Mouse (Mus musculus): ENCODE data around the gene Tenm1. TPM values are rescaled to one million over a fixed set of nuclear protein-coding genes. Genes with fewer than 3 reads are reported as not detected.

The Tenm1 gene
- polyA plus RNA-seq, 1 experiment = not detected

DNA sequence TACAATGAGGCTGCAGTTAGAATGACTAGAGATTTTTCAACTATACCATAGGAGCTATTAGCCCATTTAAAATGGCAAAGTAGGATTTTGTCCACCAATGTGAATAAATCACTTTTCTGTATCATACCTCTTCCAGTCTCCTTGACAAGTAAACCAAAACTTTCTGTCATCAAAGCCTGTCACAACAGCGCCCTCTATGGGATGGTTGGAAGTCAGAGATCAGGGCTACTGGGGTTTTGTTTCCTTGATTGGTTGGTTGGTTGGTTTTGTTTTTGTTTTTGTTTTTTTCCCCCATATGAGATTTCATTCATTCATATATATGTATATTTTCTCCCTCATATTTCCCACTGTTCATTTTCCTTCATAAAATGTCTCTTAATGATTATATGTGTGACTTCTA, 455.4 kb downstream of the Tenm1 start:
- no peak overlapping the region for H3K27ac ChIP-seq (ENCODE audit: insufficient read depth, low read length)
- no peak overlapping the region for H3K4me3 ChIP-seq (ENCODE audit: extremely low read depth, insufficient read depth, insufficient read length)
- no peaks in the 10 kb centered on the region for H3K36me3 ChIP-seq (ENCODE audit: control insufficient read depth, insufficient read depth, low read length)
- no peaks in the 10 kb centered on the region for H3K4me1 ChIP-seq (ENCODE audit: control insufficient read depth, insufficient read depth, insufficient read length)
- H3K27me3 ChIP-seq (ENCODE audit: control insufficient read depth, insufficient read depth, low read length) = no peaks in the 10 kb centered on the region
- TF ChIP-seq POLR2A (IDR thresholded peaks at IDR 0.05; ENCODE audit: low read depth, low read length) (no peak), CTCF (IDR thresholded peaks at IDR 0.05; ENCODE audit: extremely low read depth, insufficient read depth, insufficient read length, insufficient replicate concordance) (no peak)
- DNase-seq (ENCODE audit: low read depth in 1 of 2, low spot score in 2 of 2) = no peak
- WGBS = 4% methylated on average over 1 of the region's 1 CpGs

DNA sequence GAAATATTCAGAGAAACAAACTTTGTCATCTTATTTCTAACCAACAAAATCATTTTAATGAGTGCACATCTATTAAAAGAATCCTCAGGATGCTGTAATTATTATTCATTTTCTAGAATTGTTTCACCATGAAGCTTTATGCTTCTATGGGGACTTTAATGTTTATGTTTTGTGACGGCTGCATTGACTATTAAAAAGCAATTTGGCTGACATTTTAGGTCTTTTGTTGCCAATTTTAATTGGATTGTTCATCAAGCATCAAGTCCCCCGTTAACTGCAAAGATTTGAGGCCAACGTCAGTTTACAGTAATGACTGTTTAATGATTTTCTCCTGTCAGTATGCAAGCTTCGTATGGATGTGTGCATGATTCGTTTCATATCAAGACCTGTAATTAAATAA, 461.3 kb downstream of the Tenm1 start:
- DNase-seq (ENCODE audit: low read depth in 1 of 2, low spot score in 2 of 2) = no peak
- no peak overlapping the region for H3K4me3 ChIP-seq (ENCODE audit: extremely low read depth, insufficient read depth, insufficient read length)
- no peak overlapping the region for H3K27ac ChIP-seq (ENCODE audit: insufficient read depth, low read length)
- WGBS = 80% methylated on average over 5 of the region's 5 CpGs
- H3K4me1 ChIP-seq (ENCODE audit: control insufficient read depth, insufficient read depth, insufficient read length) = no peaks in the 10 kb centered on the region
- H3K36me3 ChIP-seq (ENCODE audit: control insufficient read depth, insufficient read depth, low read length) = no peaks in the 10 kb centered on the region
- no peaks in the 10 kb centered on the region for H3K27me3 ChIP-seq (ENCODE audit: control insufficient read depth, insufficient read depth, low read length)
- no peak for TF ChIP-seq POLR2A (IDR thresholded peaks at IDR 0.05; ENCODE audit: low read depth, low read length)
- no peak for TF ChIP-seq CTCF (IDR thresholded peaks at IDR 0.05; ENCODE audit: extremely low read depth, insufficient read depth, insufficient read length, insufficient replicate concordance)

GRCm38 (mm10) chrX:42861731-42862130, 567.2 kb downstream of the Tenm1 start:
- Histone ChIP-seq H3K27me3 (ENCODE audit: control insufficient read depth, insufficient read depth, low read length) (no peaks in the 10 kb centered on the region), H3K4me3 (ENCODE audit: extremely low read depth, insufficient read depth, insufficient read length) (no peak overlapping the region), H3K4me1 (ENCODE audit: control insufficient read depth, insufficient read depth, insufficient read length) (no peaks in the 10 kb centered on the region), H3K27ac (ENCODE audit: insufficient read depth, low read length) (no peak overlapping the region), H3K36me3 (ENCODE audit: control insufficient read depth, insufficient read depth, low read length) (no peaks in the 10 kb centered on the region)
- DNase-seq (ENCODE audit: low read depth in 1 of 2, low spot score in 2 of 2) = no peak
- no peak for TF ChIP-seq POLR2A (IDR thresholded peaks at IDR 0.05; ENCODE audit: low read depth, low read length)
- TF ChIP-seq CTCF (IDR thresholded peaks at IDR 0.05; ENCODE audit: extremely low read depth, insufficient read depth, insufficient read length, insufficient replicate concordance) = no peak
- WGBS = 85% methylated on average over 1 of the region's 1 CpGs

- Histone ChIP-seq H3K27ac (ENCODE audit: insufficient read depth, low read length) (no peak overlapping the region), H3K27me3 (ENCODE audit: control insufficient read depth, insufficient read depth, low read length) (no peaks in the 10 kb centered on the region), H3K36me3 (ENCODE audit: control insufficient read depth, insufficient read depth, low read length) (no peaks in the 10 kb centered on the region), H3K4me1 (ENCODE audit: control insufficient read depth, insufficient read depth, insufficient read length) (no peaks in the 10 kb centered on the region), H3K4me3 (ENCODE audit: extremely low read depth, insufficient read depth, insufficient read length) (no peak overlapping the region)
- TF ChIP-seq CTCF (IDR thresholded peaks at IDR 0.05; ENCODE audit: extremely low read depth, insufficient read depth, insufficient read length, insufficient replicate concordance) = no peak
- TF ChIP-seq POLR2A (IDR thresholded peaks at IDR 0.05; ENCODE audit: low read depth, low read length) = no peak
- no peak for DNase-seq (ENCODE audit: low read depth in 1 of 2, low spot score in 2 of 2)
- WGBS = 64% methylated on average over 4 of the region's 4 CpGs
Observed at GRCm38 (mm10) chrX:42781566-42781965, 647.4 kb downstream of the Tenm1 start.

GRCm38 (mm10) chrX:42718078-42718785, 710.7 kb downstream of the Tenm1 start:
- no peaks in the 10 kb centered on the region for H3K4me1 ChIP-seq (ENCODE audit: control insufficient read depth, insufficient read depth, insufficient read length)
- whole genome bisulfite sequencing = 89% methylated on average over 3 of the region's 3 CpGs
- no peak overlapping the region for H3K4me3 ChIP-seq (ENCODE audit: extremely low read depth, insufficient read depth, insufficient read length)
- no peaks in the 10 kb centered on the region for H3K27me3 ChIP-seq (ENCODE audit: control insufficient read depth, insufficient read depth, low read length)
- no peaks in the 10 kb centered on the region for H3K36me3 ChIP-seq (ENCODE audit: control insufficient read depth, insufficient read depth, low read length)
- no peak overlapping the region for H3K27ac ChIP-seq (ENCODE audit: insufficient read depth, low read length)
- DNase-seq (ENCODE audit: low read depth in 1 of 2, low spot score in 2 of 2) = no peak
- TF ChIP-seq POLR2A (IDR thresholded peaks at IDR 0.05; ENCODE audit: low read depth, low read length) = no peak
- TF ChIP-seq CTCF (IDR thresholded peaks at IDR 0.05; ENCODE audit: extremely low read depth, insufficient read depth, insufficient read length, insufficient replicate concordance) = no peak

DNA sequence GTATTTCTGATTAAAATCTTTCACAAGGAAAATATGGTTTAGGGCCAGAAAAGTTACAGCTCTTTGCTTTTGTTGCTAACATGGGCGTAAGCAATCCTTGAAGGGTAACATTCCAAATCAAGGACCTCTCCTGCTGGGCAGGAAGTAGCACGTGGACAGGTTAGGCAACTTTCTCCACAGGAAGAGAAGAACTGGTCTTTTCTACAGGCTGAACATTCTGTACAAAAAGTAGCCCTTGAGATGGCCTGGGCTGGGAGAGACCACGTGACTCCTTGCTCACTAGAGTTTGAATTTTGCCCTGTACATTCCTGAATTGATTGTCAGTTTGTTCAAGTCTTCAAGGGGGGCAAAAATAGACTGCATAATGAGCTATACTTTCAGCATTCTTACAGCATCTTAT, 728.6 kb downstream of the Tenm1 start:
- H3K27ac ChIP-seq (ENCODE audit: insufficient read depth, low read length) = no peak overlapping the region
- H3K4me1 ChIP-seq (ENCODE audit: control insufficient read depth, insufficient read depth, insufficient read length) = no peaks in the 10 kb centered on the region
- no peak for DNase-seq (ENCODE audit: low read depth in 1 of 2, low spot score in 2 of 2)
- TF ChIP-seq CTCF (IDR thresholded peaks at IDR 0.05; ENCODE audit: extremely low read depth, insufficient read depth, insufficient read length, insufficient replicate concordance) (no peak), POLR2A (IDR thresholded peaks at IDR 0.05; ENCODE audit: low read depth, low read length) (no peak)
- 60% methylated on average over 3 of the region's 3 CpGs for WGBS
- no peaks in the 10 kb centered on the region for H3K36me3 ChIP-seq (ENCODE audit: control insufficient read depth, insufficient read depth, low read length)
- H3K27me3 ChIP-seq (ENCODE audit: control insufficient read depth, insufficient read depth, low read length) = no peaks in the 10 kb centered on the region
- H3K4me3 ChIP-seq (ENCODE audit: extremely low read depth, insufficient read depth, insufficient read length) = no peak overlapping the region

- WGBS = 67% methylated on average over 3 of the region's 3 CpGs
- Histone ChIP-seq H3K36me3 (ENCODE audit: control insufficient read depth, insufficient read depth, low read length) (no peaks in the 10 kb centered on the region), H3K27me3 (ENCODE audit: control insufficient read depth, insufficient read depth, low read length) (no peaks in the 10 kb centered on the region), H3K4me1 (ENCODE audit: control insufficient read depth, insufficient read depth, insufficient read length) (no peaks in the 10 kb centered on the region), H3K4me3 (ENCODE audit: extremely low read depth, insufficient read depth, insufficient read length) (no peak overlapping the region), H3K27ac (ENCODE audit: insufficient read depth, low read length) (no peak overlapping the region)
- no peak for TF ChIP-seq POLR2A (IDR thresholded peaks at IDR 0.05; ENCODE audit: low read depth, low read length)
- TF ChIP-seq CTCF (IDR thresholded peaks at IDR 0.05; ENCODE audit: extremely low read depth, insufficient read depth, insufficient read length, insufficient replicate concordance) = no peak
- DNase-seq (ENCODE audit: low read depth in 1 of 2, low spot score in 2 of 2) = no peak
Observed at GRCm38 (mm10) chrX:42647131-42647530, 781.8 kb downstream of the Tenm1 start.
